Mouse (Mus musculus): ENCODE results near the gene Hectd1. TPM values are rescaled to one million over a fixed set of nuclear protein-coding genes. Genes with fewer than 3 reads are reported as not detected.

Hectd1 gene
- polyA plus RNA-seq, 1 experiment from 2014 or later, result 59.4 TPM

- ATAC-seq (replicated peaks; ENCODE audit: low FRiP score) (no peak), DNase-seq (ENCODE audit: low spot score) (no peak)
- no peak overlapping the region for H3K27ac ChIP-seq (ENCODE audit: low read depth, low read length)
- H3K36me3 ChIP-seq (ENCODE audit: control insufficient read depth, insufficient read depth, low read length), result no peaks in the 10 kb centered on the region
- no peak overlapping the region for H3K9ac ChIP-seq (ENCODE audit: low read depth, low read length)
- no peak overlapping the region for H3K4me3 ChIP-seq (ENCODE audit: low read depth, low read length)
- H3K27me3 ChIP-seq (replicated peaks; ENCODE audit: control insufficient read depth, insufficient read depth, low read length), result no peaks in the 10 kb centered on the region
- 59% methylated on average over 1 of the region's 1 CpGs for WGBS
- no peak overlapping the region for H3K4me2 ChIP-seq
- H3K9me3 ChIP-seq (ENCODE audit: control insufficient read depth, low read length), result no peaks in the 10 kb centered on the region
- H3K4me1 ChIP-seq (replicated peaks; ENCODE audit: control insufficient read depth, insufficient read depth, low read length), result peaks cover 19% of the 10 kb centered on the region
Measured at GRCm38 (mm10) chr12:51694966-51695365, 134.4 kb downstream of the Hectd1 start.

GRCm38 (mm10) chr12:51694096-51694495 is 135.2 kb downstream of the Hectd1 start:
- Histone ChIP-seq H3K9ac (ENCODE audit: low read depth, low read length) (no peak overlapping the region; the same call in 1 of the 2 replicates), H3K27me3 (replicated peaks; ENCODE audit: control insufficient read depth, insufficient read depth, low read length) (no peaks in the 10 kb centered on the region), H3K4me2 (no peak overlapping the region), H3K4me1 (replicated peaks; ENCODE audit: control insufficient read depth, insufficient read depth, low read length) (peaks cover 17% of the 10 kb centered on the region), H3K9me3 (ENCODE audit: control insufficient read depth, low read length) (no peaks in the 10 kb centered on the region), H3K27ac (ENCODE audit: low read depth, low read length) (peak overlapping the region; percentile 29; the same call in 1 of the 2 replicates), H3K4me3 (ENCODE audit: low read depth, low read length) (no peak overlapping the region), H3K36me3 (ENCODE audit: control insufficient read depth, insufficient read depth, low read length) (no peaks in the 10 kb centered on the region)
- ATAC-seq (replicated peaks; ENCODE audit: low FRiP score), result no peak
- DNase-seq (ENCODE audit: low spot score), result no peak

Other genes starting within 250 kb of the Hectd1 start
- 0.44 and 1.9 TPM in 2 replicates for gene Coch, start 236.2 kb downstream of the Hectd1 start, polyA plus RNA-seq (2014; fragmentation: Nextera tagmentation; extraction: Ambion mirVana)
- 23.2 and 26.5 TPM in 2 replicates for gene Ap4s1, start 138.5 kb downstream of the Hectd1 start, polyA plus RNA-seq (2014; fragmentation: Nextera tagmentation; extraction: Ambion mirVana)
- 30.3 and 31.0 TPM in 2 replicates for gene Strn3, start 137.6 kb downstream of the Hectd1 start, polyA plus RNA-seq (2014; fragmentation: Nextera tagmentation; extraction: Ambion mirVana)
- 18.3 and 18.9 TPM in 2 replicates for gene Heatr5a, start 141.8 kb upstream of the Hectd1 start, polyA plus RNA-seq (2014; fragmentation: Nextera tagmentation; extraction: Ambion mirVana)
- 31.0 and 33.1 TPM in 2 replicates for gene Dtd2, start 177.0 kb upstream of the Hectd1 start, polyA plus RNA-seq (2014; fragmentation: Nextera tagmentation; extraction: Ambion mirVana)
- not detected in 2 replicates for gene Gpr33, start 198.5 kb upstream of the Hectd1 start, polyA plus RNA-seq (2014; fragmentation: Nextera tagmentation; extraction: Ambion mirVana)